Mouse (Mus musculus) kidney, postnatal 25 days (tissue): ENCODE results near the gene Nol4l.

Experiments
- DNase-seq, 2 experiments: peaks; one replicate each; pipeline ENCODE4 v3.0.0; 2021; ENCODE audit warnings: mixed read lengths in 2 of 2

Nol4l gene

GRCm38 (mm10) chr2:153542936-153543668, 13.3 kb upstream of the Nol4l start:
- no peak for DNase-seq

- no peak for DNase-seq
Measured at GRCm38 (mm10) chr2:153538898-153539297, 9.1 kb upstream of the Nol4l start.

DNA sequence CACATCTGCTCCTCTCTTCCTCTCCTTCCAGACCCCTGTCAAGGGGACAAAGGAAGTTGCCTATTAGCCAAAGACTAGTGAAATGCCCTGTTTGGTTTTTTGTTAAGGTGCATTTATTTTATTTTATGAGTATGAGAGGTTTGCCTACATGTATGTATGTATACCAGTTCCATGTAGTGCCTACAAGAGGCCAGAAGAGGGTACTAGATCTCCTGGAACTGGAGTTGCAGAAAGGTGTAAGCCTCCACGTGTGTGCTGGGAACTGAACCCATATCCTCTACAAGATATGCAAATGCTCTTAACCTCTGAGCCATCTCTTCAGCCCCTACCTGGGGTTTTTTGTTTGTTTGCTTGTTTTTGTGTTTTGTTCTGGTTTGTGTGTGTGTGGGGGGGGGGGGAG, 4.2 kb upstream of the Nol4l start:
- DNase-seq = no peak

DNA sequence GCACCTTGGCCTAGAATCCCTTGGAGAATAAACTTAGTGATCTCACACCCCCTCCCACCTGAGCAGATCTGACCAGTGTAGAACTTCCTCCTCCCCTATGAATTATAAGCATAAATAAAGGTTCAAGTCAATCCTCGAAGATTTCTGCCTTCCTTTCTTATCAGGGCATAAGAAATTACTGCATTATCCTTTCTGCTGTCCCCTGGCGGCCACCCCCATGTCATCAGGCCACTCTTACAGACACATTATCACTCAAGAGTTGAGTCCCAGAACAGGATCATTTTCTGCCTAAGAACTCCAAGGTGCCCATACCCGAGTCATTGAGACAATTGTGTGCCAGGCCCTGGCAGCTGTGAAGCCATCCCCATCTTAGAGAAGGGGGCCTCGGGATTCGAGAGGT, 1.2 kb upstream of the Nol4l start:
- no peak for DNase-seq

DNA sequence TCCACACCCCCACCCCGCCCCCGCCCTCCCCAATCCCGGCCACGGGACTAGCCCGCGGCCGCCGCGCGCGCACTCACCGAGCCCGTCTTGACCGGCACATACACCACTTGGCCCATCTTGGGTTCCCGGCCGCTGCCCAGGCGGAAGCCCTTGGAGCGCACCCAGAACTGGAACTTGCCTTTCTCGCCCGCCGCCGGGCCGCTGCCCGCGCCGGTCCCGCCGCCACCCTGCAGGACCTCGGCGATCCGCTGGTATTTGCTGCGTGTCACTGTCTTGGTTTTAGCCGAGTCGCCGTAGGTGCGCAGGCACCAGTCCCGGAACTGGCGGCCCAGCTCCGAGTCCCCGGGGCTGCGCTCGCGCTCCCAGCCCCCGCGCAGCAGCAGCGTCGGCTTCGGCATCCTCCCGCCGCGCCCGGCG, 398 bp downstream of the Nol4l start:
- peak; percentile 63 to 79 for DNase-seq

DNA sequence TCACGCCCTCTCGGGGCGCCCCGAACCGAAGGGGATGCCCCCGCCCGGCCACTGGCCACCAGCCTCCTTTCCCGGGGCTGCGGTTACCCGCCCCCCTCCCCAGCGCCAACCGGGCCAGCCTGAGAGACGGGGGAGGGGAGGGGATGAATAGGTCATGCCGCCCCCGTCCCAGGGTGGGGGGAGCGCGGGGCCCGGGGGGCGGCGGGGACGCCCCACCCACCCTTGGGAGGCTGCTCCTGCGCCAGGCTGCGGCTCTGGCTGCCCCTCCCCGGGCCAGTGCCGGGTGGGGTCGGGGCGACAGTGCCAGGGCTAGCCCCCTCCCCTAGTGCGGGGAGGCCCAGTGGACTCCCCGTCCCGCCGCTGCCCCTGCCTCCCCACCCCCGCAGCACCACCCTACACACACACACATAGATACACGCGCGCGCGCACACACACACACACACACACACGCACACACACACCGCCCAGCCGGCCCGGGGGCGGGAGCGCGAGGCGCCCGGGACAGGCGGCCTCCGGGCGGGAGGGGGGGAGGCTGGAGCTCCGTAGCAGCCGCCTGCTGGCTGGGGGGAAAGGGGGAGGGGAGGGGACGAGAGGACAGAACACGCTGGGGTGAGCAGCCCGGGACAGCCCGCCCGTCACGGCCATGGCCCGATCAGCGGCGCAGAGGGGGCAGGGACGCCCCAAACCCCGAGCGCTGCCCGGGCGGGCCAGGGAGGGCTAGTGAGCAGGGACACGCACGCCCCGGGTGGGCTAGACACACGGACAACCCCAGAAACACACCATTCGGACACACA, 1.0 kb downstream of the Nol4l start:
- DNase-seq = peak in 1 of 2 experiments; percentile 71

GRCm38 (mm10) chr2:153527580-153528531, 1.9 kb downstream of the Nol4l start:
- peak; percentile 60 to 81 for DNase-seq

DNA sequence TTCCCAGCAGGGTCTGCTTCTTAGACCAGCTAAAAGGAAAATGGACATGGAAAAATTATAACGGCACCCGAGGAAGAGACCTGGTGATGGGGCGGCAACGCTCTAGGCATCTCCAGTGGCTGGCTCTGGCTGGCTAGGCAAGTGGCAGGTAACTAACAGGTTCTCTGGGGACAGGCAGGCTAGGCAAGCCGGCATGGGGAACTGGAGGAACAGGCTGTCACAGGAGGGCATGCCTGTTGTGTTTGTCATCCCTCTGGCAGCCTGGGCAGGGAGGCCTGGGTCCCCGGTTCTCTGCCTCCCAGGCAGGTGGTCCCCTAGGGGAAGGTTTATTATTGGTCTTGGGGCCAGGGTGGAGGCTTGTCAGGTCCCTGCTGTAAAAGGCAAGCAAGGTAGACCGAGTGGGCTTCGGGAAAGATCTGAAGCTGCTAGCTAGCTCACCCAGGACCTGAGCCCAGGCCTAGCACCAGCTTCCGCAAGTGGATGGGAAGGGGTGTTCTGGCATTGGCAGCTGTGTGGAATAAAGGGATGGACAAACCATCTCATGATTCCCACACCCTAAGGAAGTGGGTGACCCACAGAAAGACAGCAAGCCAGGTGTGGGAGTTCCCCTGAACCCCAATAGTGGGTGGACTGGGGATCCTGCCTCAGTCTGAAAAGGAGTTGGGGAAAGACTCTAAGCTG, 2.8 kb downstream of the Nol4l start:
- peak in 1 of 2 experiments; percentile 68 for DNase-seq

GRCm38 (mm10) chr2:153525906-153526311, 3.9 kb downstream of the Nol4l start:
- peak in 1 of 2 experiments; percentile 50 for DNase-seq

GRCm38 (mm10) chr2:153524727-153525126, 5.0 kb downstream of the Nol4l start:
- DNase-seq = no peak

DNA sequence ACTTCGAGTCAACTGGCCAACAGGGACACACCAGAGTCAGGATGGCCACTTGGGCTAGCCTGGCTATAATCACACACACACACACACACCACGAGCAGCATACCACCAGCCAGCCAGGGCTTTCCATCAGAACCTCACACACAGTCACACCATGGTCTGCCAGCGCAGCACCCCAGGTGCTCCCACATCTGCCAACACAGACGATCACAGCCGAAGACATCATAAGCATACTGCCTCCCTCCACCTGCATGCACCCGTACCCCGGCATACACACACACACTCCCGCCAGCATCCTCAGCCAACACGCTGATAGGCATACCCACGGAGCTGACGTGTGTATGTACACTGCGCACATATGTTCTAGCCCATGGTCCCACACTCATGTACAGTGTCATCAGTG, 6.1 kb downstream of the Nol4l start:
- DNase-seq = no peak

- DNase-seq = peak in 1 of 2 experiments; percentile 62
Measured at GRCm38 (mm10) chr2:153523143-153523542, 6.6 kb downstream of the Nol4l start.

GRCm38 (mm10) chr2:153522270-153522669, 7.5 kb downstream of the Nol4l start:
- no peak for DNase-seq

DNA sequence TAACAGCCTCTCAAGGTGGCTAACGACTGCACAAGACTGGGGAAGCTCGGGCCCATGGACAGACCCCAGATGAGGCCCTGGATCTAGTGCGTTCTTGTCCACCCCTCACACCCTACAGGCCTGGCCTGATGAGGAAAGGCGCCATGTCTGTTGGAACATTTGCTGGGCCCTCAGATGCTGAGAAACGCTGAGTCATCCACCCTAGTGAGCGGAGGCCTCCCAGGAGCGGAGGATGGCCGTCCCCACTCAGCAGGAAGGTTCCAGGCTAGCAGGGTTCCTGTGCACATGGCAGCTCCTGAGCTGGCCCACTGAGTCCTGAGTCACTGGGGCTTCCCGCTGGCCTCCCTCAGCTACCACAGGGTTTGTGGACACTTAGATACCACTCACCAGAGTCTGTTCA, 9.7 kb downstream of the Nol4l start:
- DNase-seq = no peak

DNA sequence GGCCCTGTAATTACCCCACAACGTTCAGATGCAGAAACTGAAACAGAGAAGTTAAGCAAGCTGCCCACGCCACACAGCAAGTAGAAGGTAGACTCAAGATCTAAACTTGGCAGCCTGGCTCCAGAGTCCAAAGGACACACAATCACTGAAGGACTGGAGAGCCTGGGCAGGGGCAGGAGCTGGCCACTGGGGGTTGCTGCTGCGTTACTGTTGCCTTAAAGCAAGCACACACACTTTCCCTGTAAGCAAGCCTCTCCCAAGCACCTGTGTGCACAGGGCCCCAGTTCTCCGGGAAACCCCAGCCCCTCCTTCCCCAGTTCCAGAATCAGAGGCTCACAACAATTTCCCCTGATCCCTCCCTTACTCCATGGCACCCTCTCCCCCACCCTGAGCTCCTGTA, 12.8 kb downstream of the Nol4l start:
- peak; percentile 65 to 80 for DNase-seq

GRCm38 (mm10) chr2:153515582-153515981, 14.2 kb downstream of the Nol4l start:
- DNase-seq = no peak

DNA sequence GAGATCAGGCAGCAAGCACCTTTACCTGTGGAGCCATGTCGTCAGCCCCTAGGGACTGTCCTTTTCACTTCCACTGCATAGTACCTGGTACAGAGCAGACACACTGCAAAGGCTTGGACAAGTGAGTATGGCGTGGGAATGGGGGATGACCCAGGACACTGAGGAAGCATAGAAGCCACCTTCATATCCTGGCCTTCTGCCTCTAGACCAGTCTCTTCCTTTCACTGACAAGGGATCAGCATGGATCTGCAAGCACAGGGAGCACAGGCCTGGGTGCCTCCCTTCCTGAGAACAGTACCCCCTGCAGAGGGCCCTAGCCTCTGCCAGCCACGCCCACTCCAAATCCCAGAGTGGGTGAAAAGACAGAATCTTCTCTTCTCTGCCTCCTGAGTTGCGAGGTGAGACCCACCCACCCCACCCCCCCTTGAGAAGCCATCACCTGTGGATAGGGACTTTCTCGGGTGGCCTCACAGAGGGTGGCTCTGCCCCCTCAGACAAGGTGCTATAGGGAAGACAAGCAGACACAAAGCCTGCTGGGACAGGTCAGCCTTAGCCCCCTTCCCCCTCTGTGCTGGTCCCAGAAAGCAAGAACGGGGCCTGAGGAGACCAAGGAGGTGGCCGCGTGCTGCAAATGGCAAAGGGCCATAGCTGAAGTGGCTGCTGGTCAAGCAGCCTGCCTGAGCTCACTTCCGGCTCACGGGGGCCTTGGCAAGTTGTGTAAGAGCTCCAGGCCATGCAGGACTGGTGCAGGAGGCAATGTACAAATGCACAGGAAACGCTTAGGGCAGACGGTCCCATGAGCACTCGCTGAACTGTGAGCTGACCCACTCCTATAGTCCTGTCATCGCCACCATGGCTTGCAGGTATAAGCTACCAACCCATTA, 15.0 kb downstream of the Nol4l start:
- DNase-seq = peak in 1 of 2 experiments; percentile 69

- no peak for DNase-seq
Measured at GRCm38 (mm10) chr2:153513983-153514382, 15.8 kb downstream of the Nol4l start.

DNA sequence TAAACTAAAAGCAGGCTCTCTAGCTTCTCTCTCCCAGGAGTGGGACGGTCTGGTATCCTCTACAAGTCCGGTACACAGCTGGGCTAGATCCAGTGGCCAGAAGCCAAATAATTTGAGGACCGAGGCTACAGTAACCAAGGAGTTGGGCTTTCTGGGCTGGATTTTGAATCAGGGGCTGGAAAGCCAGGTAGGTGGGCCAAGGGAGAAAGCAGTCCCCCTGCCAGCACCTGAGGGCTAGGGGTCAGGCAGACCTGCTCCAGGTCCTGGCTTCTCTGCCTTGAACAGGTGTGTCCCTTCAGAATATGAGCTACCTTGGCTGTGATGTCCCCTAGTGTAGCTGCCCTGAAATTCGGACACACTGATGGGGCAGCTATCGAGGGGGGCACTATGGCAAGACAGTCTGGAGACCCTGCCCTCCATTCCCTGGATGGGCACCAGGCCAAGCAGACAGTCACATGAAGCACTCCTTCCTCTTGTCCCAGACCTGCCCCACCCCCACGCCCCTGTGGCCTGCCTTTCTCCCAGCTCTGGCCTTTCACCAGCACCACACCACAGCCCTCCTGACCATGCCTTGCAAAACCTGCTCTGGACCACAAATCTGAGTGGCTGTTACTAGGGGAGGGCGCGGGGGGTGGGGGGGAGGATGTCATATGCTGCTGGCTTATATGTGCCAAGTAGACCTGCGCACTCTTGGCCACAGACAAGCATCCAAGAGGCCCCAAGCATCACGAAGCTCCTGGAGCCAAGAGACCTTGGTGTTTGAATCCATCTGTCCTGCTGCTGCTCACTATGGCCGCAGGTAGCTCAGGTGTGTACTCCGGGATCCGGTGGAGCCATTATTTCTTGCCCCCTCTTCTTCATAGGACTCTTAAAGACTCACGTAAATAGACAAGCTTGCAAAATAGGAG, 17.1 kb downstream of the Nol4l start:
- peak in 1 of 2 experiments; percentile 34 for DNase-seq

- DNase-seq = peak in 1 of 2 experiments; percentile 41
Measured at GRCm38 (mm10) chr2:153511562-153511961, 18.2 kb downstream of the Nol4l start.
